Mouse (Mus musculus): ENCODE measurements at regions not wholly inside any gene's neighbourhood (a gene's known extent, or its start where the extent isn't known, plus 50 kb on each side); places are given as distances from the start of the nearest gene placed in this dataset.

- TF ChIP-seq POLR2A (IDR thresholded peaks at IDR 0.05; ENCODE audit: control insufficient read depth, low read depth, low read length): no peak
- no peak for TF ChIP-seq CTCF (IDR thresholded peaks at IDR 0.05; ENCODE audit: control insufficient read depth, insufficient read depth, insufficient replicate concordance, low read depth, low read length)
Observed at GRCm38 (mm10) chr13:53652826-53653225, 180.0 kb upstream of the Msx2 start.
